Mouse (Mus musculus) left cerebral cortex, adult 2 months (tissue): ENCODE measurements around the gene Vmn1r62. TPM values are rescaled to one million over a fixed set of nuclear protein-coding genes. Genes with fewer than 3 reads are reported as not detected.
"Not testable (repeated sequence)": the region's sequence is repeated elsewhere in the genome, so short reads cannot be mapped to it uniquely, and the experiment has no call there.

Source experiments
- DNase-seq, 2 experiments: peaks; one replicate each; pipeline ENCODE4 v3.0.0; 2021 to 2022; ENCODE audit warnings: low spot score in 2 of 2, mixed read lengths in 1 of 2; ENCODE audit errors: extremely low spot score in 1 of 2
- H3K27ac ChIP-seq: fragments of 200-600 bp; 2 replicates; pipeline ENCODE4 v1.8.1; 2022
- H3K4me3 ChIP-seq: fragments of 200-600 bp; 2 replicates; pipeline ENCODE4 v1.8.1; 2022
- intact Hi-C: fragments of 180-260 bp; cut with DNase I; formaldehyde crosslinking; loops from one replicate; pipeline ENCODE4 v1.15.1; 2025
- long read RNA-seq, 2 experiments: library from polyadenylated mRNA; stranded (forward); transcript quantifications; one replicate each; pipeline ENCODE4 v2.0.0; 2021; ENCODE audit warnings: borderline mapping rate in 2 of 2
- total RNA-seq, 2 experiments: library from RNA; stranded (reverse); gene quantifications; 2 replicates each; pipeline ENCODE4 v1.2.3; 2021

Vmn1r62 gene
- total RNA-seq: not detected
- long read RNA-seq, experiment 1: 0 reads
- long read RNA-seq, experiment 2: 0 reads

- DNase-seq, H3K27ac ChIP-seq, intact Hi-C loops, H3K4me3 ChIP-seq: not testable (repeated sequence)
Measured at GRCm38 (mm10) chr7:5673331-5673730, at the start of gene Vmn1r62. TSS of gene Vmn1r62 (plus strand) at chr7:5673631.

Other genes with a start within 250 kb of the Vmn1r62 start
- not detected for gene Vmn1r59, start 216.9 kb upstream of the Vmn1r62 start, total RNA-seq
- gene Vmn2r28, start 179.7 kb upstream of the Vmn1r62 start, total RNA-seq: not detected
- not detected for gene Vmn1r60, start 126.3 kb upstream of the Vmn1r62 start, total RNA-seq
- gene Vmn1r61, start 60.3 kb upstream of the Vmn1r62 start, total RNA-seq: not detected
- not detected for gene Vmn1r63, start 131.8 kb downstream of the Vmn1r62 start, total RNA-seq
- gene Vmn1r64, start 210.9 kb downstream of the Vmn1r62 start, total RNA-seq: not detected